Mouse (Mus musculus) CD4-positive naive resting alpha-beta T cell, adult 76 days (primary cell): ENCODE measurements around the gene Gpkow. TPM values are rescaled to one million over a fixed set of nuclear protein-coding genes. Genes with fewer than 3 reads are reported as not detected.

Experiments
- total RNA-seq: library from RNA; stranded (reverse); gene quantifications from one replicate; pipeline ENCODE4 v1.2.4, GENCODE M21; 2023

Gpkow gene
- total RNA-seq, result 47.4 TPM

GRCm38 (mm10) chrX:7696954-7697381 lies at the start of gene Gpkow:
Gene Gpkow (plus strand): TSS chrX:7697131.

GRCm38 (mm10) chrX:7657221-7657639 lies 39.7 kb upstream of the Gpkow start, which contains the start of gene Prickle3:
Gene Prickle3 (plus strand): TSS chrX:7657260.

GRCm38 (mm10) chrX:7670921-7671623 lies 25.9 kb upstream of the Gpkow start, which contains the start of gene Plp2:
Gene Plp2 (minus strand): TSS chrX:7671390.

GRCm38 (mm10) chrX:7680864-7681263 lies 16.1 kb upstream of the Gpkow start, which contains the start of gene Magix:
Gene Magix (minus strand): TSS chrX:7681251.

GRCm38 (mm10) chrX:7714135-7714899 lies 17.4 kb downstream of the Gpkow start, which contains the start of gene Wdr45:
Gene Wdr45 (plus strand): TSS chrX:7714333.

GRCm38 (mm10) chrX:7721514-7722281 lies 24.8 kb downstream of the Gpkow start, which contains the start of gene Gm45208:
Gene Gm45208 (plus strand): TSS chrX:7722245.

GRCm38 (mm10) chrX:7728215-7728921 lies 31.4 kb downstream of the Gpkow start, which contains the start of gene Praf2:
Gene Praf2 (plus strand): TSS chrX:7728439.

GRCm38 (mm10) chrX:7750432-7751116 lies 53.6 kb downstream of the Gpkow start, which contains the start of gene Ccdc120:
Gene Ccdc120 (minus strand): TSS chrX:7750905.

Other genes starting within 250 kb of the Gpkow start
- gene Foxp3, start 123.5 kb upstream of the Gpkow start, total RNA-seq, result 8.7 TPM
- gene Ppp1r3f, start 122.8 kb upstream of the Gpkow start, total RNA-seq, result 21.7 TPM
- gene Ccdc22, start 91.6 kb upstream of the Gpkow start, total RNA-seq, result 33.1 TPM
- gene Cacna1f, start 90.0 kb upstream of the Gpkow start, total RNA-seq, result not detected
- gene Syp, start 58.7 kb upstream of the Gpkow start, total RNA-seq, result 0.79 TPM
- gene Prickle3, start 39.9 kb upstream of the Gpkow start, total RNA-seq, result 29.9 TPM
- gene Plp2, start 25.7 kb upstream of the Gpkow start, total RNA-seq, result 35.7 TPM
- gene Magix, start 15.9 kb upstream of the Gpkow start, total RNA-seq, result not detected
- 131 TPM for gene Wdr45, start 17.2 kb downstream of the Gpkow start, total RNA-seq
- not detected for gene Gm45208, start 25.1 kb downstream of the Gpkow start, total RNA-seq
- 13.0 TPM for gene Praf2, start 31.3 kb downstream of the Gpkow start, total RNA-seq
- gene Ccdc120, start 53.8 kb downstream of the Gpkow start, total RNA-seq, result not detected
- 23.5 TPM for gene Tfe3, start 65.4 kb downstream of the Gpkow start, total RNA-seq
- 151 TPM for gene Gripap1, start 92.6 kb downstream of the Gpkow start, total RNA-seq
- 1.4 TPM for gene Kcnd1, start 125.2 kb downstream of the Gpkow start, total RNA-seq
- 191 TPM for gene Otud5, start 144.2 kb downstream of the Gpkow start, total RNA-seq
- 44.6 TPM for gene Pim2, start 181.1 kb downstream of the Gpkow start, total RNA-seq
- gene Slc35a2, start 186.9 kb downstream of the Gpkow start, total RNA-seq, result 19.1 TPM
- gene Pqbp1, start 202.1 kb downstream of the Gpkow start, total RNA-seq, result 70.6 TPM
- gene Timm17b, start 202.2 kb downstream of the Gpkow start, total RNA-seq, result 25.7 TPM
- not detected for gene Gm10491, start 210.7 kb downstream of the Gpkow start, total RNA-seq
- not detected for gene Gm10490, start 212.4 kb downstream of the Gpkow start, total RNA-seq
- gene Pcsk1n, start 222.7 kb downstream of the Gpkow start, total RNA-seq, result not detected
- not detected for gene Eras, start 231.5 kb downstream of the Gpkow start, total RNA-seq